Mouse (Mus musculus) splenic B cell, adult 2 months (primary cell): ENCODE data around the gene Acvrl1.

Experiments
- DNase-seq: peaks from one replicate; pipeline ENCODE4 v3.0.0-alpha.2; 2011; ENCODE audit warnings: low read depth, low spot score
- H3K27me3 ChIP-seq: 2 replicates; pipeline ENCODE4 v1.6.1; 2012; ENCODE audit warnings: mild to moderate bottlenecking, low read length, moderate library complexity, mixed read lengths; ENCODE audit not compliant: control insufficient read depth, poor library complexity, insufficient read depth, severe bottlenecking
- H3K36me3 ChIP-seq: 2 replicates; pipeline ENCODE4 v1.6.1; 2012; ENCODE audit warnings: mild to moderate bottlenecking, low read length, moderate library complexity, mixed read lengths; ENCODE audit not compliant: control insufficient read depth, poor library complexity, insufficient read depth, severe bottlenecking

Acvrl1 gene

DNA sequence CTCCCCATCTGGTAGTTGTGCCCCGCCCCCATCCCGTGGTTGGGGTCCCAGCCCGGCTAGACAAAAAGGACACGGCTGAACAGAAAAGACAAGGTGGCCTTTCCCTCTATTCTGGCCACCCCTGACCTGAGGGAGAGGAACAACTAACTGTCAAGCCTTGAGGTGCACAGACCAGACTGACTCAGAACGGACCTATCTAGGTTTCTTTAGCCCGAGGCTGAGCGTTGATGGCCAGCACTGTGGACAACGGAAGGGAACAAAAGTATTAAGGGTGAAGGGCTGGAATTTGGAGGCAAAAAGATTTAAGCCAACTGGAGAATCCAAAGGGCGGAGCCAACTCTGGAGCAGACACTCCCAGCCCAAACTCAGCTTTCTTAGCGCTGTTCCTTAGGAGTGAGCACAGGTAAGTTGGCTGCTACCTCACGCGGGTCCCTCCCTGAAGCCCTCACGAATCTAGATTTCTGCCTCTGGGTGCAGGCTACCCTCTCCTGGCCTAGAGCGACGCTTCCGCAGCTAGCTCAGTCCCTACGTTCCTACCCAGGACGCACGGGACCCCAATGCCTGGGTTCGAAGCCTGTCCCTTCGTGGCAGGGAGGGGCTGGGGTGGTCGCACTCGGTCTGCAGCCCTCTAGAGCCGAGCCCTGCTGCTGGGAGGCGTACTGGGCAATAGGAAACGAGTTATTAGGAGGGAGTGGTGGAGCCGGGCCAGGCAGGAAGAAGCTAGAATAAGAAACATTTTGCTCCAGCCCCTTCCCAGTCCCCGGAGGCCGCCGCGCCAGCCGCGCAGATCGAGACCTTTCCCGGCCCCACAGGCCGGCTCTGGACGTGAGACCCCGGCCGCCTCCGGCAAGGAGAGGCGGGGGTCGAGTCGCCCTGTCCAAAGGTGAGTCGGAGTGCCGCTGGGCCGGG is at the start of gene Acvrl1:
Gene Acvrl1 (plus strand): TSS at position 342 of the 909 bp plus-strand sequence.
- no peaks in the 10 kb centered on the region; the same call in 1 of the 2 replicates for H3K36me3 ChIP-seq
- H3K27me3 ChIP-seq = no peaks in the 10 kb centered on the region; the same call in 1 of the 2 replicates
- no peak for DNase-seq

DNA sequence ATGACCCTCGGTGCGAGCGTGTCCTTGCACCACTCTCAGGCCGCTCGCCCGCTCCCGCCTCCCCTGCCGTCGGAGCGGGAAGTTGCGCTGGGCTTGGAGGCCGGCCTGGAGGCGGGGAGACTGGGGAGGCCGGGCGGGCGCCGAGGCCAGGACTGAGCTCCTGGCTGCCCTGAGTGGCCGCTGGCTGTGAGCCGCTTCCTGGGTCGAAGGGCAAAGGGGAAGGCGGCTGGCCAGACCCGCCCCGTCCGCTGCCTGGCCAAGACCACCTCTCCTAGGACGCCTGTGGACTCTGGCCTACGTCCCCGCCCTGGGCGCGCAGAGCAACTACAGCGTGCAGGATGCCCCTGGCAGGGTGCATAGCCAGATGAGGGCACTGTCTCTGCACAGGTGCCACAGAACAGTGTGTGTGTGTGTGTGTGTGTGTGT is 49.6 kb upstream of the Acvrl1 start:
- no peak for DNase-seq
- Histone ChIP-seq H3K27me3 (0 out of 2 replicates have a peak, but pooled peaks cover 2% of the 10 kb centered on the region), H3K36me3 (no peaks in the 10 kb centered on the region)

DNA sequence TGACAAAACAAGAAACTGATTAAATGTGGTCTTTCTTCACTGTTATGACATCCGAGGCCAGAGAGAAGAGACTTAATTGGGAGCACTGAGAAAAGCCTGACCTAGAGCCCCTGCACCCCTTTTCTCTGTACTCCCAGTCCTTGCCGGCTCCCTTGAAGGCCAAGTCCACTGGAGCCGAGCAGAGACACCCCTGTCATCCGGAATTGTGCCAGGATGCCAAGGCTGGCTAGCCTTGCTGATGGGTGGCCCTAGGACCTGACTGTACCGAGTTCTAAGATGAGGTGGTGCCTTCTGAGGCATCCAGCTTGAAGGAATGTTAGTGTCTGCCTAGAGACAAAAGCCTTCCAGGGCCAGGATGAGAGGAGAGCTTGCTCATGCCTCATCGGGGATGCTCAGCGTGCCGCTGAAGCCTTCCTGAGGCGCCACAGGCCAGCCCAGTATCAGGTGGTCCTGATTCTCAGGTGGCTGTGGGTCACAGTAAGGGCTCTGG is 48.2 kb upstream of the Acvrl1 start:
- no peak for DNase-seq
- no peaks in the 10 kb centered on the region for H3K36me3 ChIP-seq
- 0 out of 2 replicates have a peak, but pooled peaks cover 2% of the 10 kb centered on the region for H3K27me3 ChIP-seq

DNA sequence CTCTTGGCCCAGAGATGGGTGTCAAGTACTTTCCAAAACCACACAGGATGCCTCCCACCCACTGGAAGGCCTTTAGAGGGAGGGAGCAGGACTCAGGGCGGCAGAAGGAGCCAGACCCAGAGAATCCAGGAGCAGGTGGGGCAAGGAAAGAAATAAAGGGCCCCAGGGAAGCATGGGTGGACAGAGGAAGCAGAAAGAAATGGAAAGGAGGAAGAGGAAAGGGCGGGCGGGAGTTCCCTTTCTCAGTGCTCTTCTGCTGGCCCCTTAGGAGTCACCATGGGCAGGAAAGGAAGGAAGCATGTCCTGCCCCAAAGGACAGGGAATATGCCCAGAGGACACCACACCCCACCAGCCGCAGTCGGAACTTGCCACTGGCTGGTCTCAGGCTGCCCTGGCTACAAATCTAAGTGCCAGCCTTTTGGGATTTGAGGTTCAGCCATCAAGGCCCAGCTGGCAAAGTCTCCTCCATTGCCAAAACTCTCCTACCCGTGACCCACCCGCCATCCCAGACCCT is 47.2 kb upstream of the Acvrl1 start:
- Histone ChIP-seq H3K36me3 (no peaks in the 10 kb centered on the region), H3K27me3 (0 out of 2 replicates have a peak, but pooled peaks cover 2% of the 10 kb centered on the region)
- DNase-seq = no peak

DNA sequence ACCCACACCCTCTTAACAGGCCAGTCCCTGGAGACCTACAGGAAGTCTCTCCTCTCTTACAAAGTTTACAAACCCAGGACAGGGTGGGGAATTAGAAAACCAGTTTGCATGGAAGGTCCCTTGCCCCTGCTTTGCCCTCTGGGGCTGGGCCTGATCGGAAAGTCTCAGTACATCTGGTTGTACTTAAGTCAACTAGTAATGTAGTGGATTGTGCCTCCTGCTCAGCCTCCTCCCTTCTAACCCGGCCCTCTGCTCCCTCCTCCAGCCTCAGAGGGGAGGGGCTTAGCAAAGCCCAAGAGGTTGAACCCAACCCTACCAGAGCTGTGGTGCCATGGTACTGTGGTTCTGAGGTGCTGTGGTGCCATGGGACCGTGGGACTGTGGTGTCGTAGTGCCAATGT is 46.1 kb upstream of the Acvrl1 start:
- DNase-seq = no peak
- Histone ChIP-seq H3K27me3 (0 out of 2 replicates have a peak, but pooled peaks cover 2% of the 10 kb centered on the region), H3K36me3 (no peaks in the 10 kb centered on the region)

DNA sequence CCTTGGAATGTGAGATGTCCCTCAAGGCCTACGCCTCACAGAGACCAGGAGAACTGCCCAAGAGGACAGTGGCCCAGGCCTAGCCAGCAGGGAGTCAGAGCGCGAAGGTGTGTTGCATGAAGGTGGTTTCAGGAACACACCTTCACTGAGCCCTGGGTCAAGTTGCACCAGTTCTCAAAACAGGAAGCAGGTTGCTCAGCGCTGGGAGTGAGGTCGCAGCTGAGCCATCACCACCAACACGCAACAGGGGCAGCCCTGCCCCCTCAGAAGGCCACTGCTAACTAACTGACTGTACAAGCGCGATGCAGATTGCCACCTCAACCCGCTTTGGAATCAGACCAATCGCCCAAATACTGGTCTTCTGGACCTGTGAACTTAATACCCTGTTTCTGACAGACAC is 43.8 kb upstream of the Acvrl1 start:
- Histone ChIP-seq H3K36me3 (no peaks in the 10 kb centered on the region), H3K27me3 (0 out of 2 replicates have a peak, but pooled peaks cover 2% of the 10 kb centered on the region)
- DNase-seq = no peak

DNA sequence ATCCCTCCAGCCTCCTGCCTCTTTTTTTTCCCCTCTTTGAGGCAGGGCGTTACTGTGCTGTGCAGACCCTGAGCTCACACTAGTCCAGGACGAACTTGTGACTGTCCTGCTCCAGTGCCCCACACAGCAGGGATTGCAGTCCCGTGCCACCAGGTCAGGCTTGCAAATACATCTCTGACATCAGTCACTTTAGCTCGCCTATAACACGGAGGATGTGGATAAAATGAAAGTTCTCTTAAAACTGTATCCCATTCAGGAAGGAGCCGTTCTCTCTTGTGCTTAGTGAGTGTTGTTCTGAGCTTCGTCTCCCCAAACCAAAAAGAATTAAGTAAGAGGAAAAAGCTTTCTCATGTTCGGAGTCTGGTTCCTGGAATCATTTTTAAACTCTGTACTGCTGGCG is 41.9 kb upstream of the Acvrl1 start:
- Histone ChIP-seq H3K27me3 (0 out of 2 replicates have a peak, but pooled peaks cover 2% of the 10 kb centered on the region), H3K36me3 (no peaks in the 10 kb centered on the region)
- no peak for DNase-seq

DNA sequence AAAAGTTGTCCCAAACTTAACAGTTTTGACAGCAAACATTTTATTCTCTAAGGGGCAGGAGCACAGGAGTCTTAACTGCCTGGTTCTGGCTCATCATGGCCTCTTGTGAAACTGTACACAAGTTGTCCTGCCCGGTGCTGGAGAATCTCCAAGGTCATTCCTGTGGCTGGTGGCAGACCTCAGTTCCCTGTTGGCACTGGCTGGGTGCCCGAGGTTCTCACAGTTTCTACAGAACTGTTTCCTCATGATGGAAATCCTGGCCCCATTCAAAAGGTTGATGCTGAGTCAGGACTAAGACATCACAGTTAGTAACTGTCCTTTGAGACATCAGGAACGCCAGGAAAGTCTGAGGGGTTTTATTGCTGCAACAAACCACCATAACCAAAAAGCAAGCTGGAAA is 41.4 kb upstream of the Acvrl1 start:
- no peak for DNase-seq
- H3K36me3 ChIP-seq = no peaks in the 10 kb centered on the region
- no peaks in the 10 kb centered on the region for H3K27me3 ChIP-seq

DNA sequence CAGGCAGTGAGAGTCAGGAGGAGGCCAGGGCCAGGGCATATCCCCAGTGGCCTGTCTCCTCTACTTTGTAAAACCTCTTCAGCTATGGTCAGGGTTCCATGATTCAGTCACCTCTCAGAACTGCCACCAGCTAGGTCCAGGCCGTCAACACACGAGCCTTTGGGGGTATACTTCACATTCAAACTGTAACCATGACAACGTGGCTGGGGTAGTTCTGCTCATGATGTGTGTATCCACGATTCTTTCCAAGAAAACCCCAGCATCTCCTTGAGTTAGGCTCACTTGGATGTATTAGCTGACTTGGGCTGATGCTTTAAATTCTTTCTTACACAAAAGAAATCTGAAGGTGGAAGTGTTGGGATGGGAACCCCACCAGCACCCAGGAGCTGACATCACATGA is 40.0 kb upstream of the Acvrl1 start:
- no peak for DNase-seq
- no peaks in the 10 kb centered on the region for H3K36me3 ChIP-seq
- no peaks in the 10 kb centered on the region for H3K27me3 ChIP-seq

DNA sequence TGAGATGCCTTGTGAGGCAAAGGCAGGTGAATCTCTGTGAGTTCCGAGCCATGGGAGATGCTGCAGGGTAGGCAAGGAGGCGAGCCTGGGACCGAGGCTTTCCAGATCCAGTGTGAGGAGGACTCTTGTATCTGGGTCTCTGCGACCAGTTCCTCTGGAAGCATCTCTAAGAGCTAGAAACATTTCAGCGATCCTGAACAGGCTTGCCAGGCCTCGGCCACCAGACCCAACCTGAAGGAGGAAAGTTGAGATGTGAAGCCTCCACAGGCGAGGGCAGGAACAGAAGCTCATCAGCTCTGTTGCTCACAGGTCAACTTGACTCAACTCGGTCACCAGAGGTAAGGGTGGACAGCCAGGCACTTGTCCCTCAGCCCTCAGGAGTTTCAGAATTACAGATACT is 36.8 kb upstream of the Acvrl1 start:
- no peak for DNase-seq
- Histone ChIP-seq H3K36me3 (no peaks in the 10 kb centered on the region), H3K27me3 (no peaks in the 10 kb centered on the region)

DNA sequence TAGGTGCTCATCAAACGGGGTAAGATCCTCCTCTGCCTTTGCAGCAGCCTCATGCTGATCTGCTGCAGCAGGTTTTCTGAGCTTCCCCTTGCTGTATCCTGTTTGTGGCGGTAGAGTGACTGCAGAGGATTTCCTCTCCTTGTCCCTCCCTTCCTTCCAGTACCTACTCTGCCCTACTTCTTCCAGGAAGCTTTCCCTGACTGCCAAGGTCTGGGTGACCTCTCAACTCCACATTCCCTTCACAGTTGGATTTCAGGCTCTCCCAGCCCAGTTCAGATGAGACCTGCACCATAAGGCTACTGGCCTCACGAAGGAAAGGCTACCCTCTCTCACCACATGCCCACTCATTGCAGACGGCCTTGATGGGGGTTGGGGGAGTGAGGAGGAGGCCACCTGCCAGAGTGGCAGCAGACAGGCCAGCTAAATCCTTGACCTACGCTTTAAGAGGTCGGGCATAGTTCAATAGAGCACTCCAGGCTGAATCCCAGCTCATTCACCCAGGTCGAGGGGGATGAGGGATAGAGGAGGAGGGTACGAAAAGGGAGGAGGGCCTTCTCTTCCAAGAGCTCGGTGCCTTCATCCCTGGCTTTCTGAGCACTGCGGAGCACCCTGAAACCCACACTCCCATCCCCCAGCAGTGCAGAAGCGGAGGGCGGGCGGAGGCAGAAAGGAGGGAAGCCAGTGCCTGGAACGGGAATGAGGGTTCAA is 36.0 kb upstream of the Acvrl1 start:
- DNase-seq = no peak
- H3K27me3 ChIP-seq = no peaks in the 10 kb centered on the region
- H3K36me3 ChIP-seq = no peaks in the 10 kb centered on the region

DNA sequence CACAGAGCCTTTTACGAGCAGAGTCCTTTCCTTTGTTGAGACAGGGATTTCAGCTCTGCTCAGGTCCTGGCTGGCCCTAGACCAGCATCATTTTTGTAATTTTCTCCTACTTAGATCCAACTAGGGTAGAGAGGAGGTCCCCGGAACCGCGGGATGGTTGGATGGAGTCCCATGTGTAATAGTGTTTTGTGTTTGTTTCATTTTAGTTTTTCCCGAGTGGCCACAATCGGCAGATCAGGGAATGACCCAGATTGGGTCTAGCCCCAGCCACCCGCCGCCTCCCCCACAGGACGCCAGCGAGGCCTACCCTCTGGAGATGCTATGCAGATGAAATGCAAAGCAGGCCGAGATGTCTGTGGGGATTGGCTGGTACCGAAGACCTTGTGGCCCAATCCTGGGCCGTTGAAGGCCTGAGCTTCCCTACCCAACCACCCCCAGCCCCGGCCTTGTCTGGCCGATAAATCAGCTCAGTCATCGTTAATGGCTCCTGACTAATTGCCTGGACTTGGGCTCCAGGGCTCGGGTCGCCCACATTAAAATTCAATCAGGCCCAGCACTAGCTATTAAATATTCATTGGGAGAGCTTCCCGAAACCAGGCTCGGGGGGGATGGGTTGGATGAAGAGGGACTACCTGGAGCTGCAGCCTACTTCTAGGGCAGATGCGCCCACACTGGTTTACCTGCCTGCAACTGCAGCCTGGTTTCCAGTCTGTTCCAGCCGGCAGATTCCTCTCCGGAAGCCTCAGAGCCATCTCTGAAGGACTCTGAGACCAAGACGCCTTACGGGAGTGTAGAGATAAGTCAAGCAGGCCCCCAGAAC is 35.3 kb upstream of the Acvrl1 start:
- no peak for DNase-seq
- Histone ChIP-seq H3K36me3 (no peaks in the 10 kb centered on the region), H3K27me3 (no peaks in the 10 kb centered on the region)

DNA sequence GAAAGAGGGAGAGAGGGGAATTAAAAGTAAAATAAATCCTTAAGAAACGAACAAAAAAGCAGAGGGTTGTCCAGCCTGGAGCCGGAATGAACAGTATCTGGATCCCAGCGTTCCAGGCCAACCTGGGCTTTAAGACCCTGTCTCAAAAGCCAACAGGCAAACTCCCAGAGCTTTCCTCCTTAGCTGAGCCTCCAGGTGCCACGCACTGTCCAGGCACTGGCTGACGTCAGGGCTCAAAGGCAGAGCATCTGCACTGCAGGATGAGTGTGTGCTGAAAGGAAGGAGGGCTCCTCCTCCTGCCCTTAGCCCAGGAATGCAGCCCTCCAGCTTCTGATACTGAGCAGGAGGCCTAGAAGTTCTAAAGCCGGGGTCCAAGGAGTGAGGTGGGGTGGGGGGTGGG is 34.3 kb upstream of the Acvrl1 start:
- Histone ChIP-seq H3K36me3 (no peaks in the 10 kb centered on the region), H3K27me3 (no peaks in the 10 kb centered on the region)
- no peak for DNase-seq

DNA sequence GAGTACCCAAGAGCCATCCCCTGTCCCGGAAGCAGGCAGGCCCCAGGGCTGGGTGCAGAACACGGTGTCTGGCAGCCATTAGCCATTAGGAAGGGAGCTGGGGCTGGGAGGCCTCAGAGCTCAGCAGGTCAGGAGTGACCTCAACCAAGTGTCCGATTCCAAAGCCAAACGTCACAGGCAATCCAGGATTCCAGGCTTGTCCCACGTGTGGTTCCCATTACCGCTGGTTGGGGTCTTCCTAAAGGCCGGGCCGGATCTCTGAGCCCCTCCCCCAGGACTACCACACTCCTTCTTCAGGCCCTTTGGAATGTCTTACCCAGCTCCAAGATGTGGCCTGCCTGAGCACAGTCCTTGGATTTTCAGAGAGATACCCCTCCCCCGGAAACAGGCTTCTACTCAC is 33.3 kb upstream of the Acvrl1 start:
- DNase-seq = no peak
- Histone ChIP-seq H3K27me3 (no peaks in the 10 kb centered on the region), H3K36me3 (no peaks in the 10 kb centered on the region)
